Mouse (Mus musculus) intestine, embryonic 15.5 days (tissue): ENCODE measurements around the gene Mettl17. TPM values are rescaled to one million over a fixed set of nuclear protein-coding genes. Genes with fewer than 3 reads are reported as not detected.

ENCODE experiments used
- ATAC-seq: fragments of 200-750 bp; cut with Nextera tagmentation; 2 replicates; pipeline ENCODE4 v1.8.0; 2017; ENCODE audit warnings: moderate TSS enrichment, moderate library complexity
- H3K27ac ChIP-seq: fragments of 300-500 bp; sonication (generic); 2 replicates; pipeline ENCODE4 v1.5.1; 2015; ENCODE audit warnings: mild to moderate bottlenecking, inconsistent platforms
- H3K27me3 ChIP-seq: fragments of 300-500 bp; sonication (generic); replicated peaks from 2 replicates; pipeline ENCODE4 v1.6.1; 2015; ENCODE audit warnings: inconsistent platforms
- H3K36me3 ChIP-seq: fragments of 300-500 bp; sonication (generic); 2 replicates; pipeline ENCODE4 v1.6.1; 2015; ENCODE audit warnings: inconsistent platforms
- H3K4me1 ChIP-seq: fragments of 300-500 bp; sonication (generic); replicated peaks from 2 replicates; pipeline ENCODE4 v1.6.1; 2015; ENCODE audit warnings: inconsistent platforms
- H3K4me2 ChIP-seq: fragments of 300-500 bp; sonication (generic); replicated peaks from 2 replicates; pipeline ENCODE4 v1.6.1; 2015; ENCODE audit warnings: mild to moderate bottlenecking, inconsistent platforms
- H3K4me3 ChIP-seq: fragments of 300-500 bp; sonication (generic); replicated peaks from 2 replicates; pipeline ENCODE4 v1.5.1; 2015; ENCODE audit warnings: inconsistent platforms
- H3K9ac ChIP-seq: fragments of 300-500 bp; sonication (generic); 2 replicates; pipeline ENCODE4 v1.6.1; 2015; ENCODE audit warnings: inconsistent platforms
- H3K9me3 ChIP-seq: fragments of 300-500 bp; sonication (generic); 2 replicates; pipeline ENCODE4 v1.6.1; 2016; ENCODE audit warnings: inconsistent platforms
- WGBS: fragments of 180-500 bp; shearing (Covaris S2); methylation state at CpG from one replicate; pipeline ENCODE4 v1.1.7; 2015; 5-methylcytosine and 5-hydroxymethylcytosine counted together
- polyA plus RNA-seq: library from polyadenylated mRNA; unstranded; fragments of >200 nt; fragmentation: Nextera tagmentation; extraction: Ambion mirVana; gene quantifications from 2 replicates; pipeline ENCODE4 v1.2.1, GENCODE M21; 2015

Mettl17 gene
- polyA plus RNA-seq, 1 experiment from 2014 or later = 45.5 TPM

DNA sequence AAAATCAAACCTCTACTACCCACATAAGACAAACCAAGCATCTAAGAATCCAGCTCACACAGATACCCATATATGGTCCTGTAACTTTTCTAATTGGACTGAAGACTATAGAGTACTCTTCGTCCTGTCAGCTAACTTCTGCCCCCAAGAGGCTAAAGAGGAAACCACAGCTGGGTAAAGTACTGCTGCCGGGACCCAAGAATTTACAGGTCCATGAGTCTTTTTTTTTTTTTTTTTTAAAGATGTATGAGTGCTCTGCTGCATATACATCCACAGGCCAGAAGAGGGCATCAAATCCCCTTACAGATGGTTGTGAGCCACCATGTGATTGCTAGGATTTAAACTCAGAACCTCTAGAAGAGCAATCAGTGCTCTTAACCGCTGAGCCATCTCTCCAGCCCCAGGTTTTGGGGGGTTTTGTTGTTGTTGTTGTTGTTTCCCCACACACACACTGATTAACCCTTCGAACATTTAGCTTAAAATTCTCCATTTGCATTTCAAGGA, 1.1 kb upstream of the Mettl17 start:
- H3K4me1 ChIP-seq = peaks cover 5% of the 10 kb centered on the region
- no peaks in the 10 kb centered on the region for H3K9me3 ChIP-seq
- peak overlapping the region; percentile 76 for H3K27ac ChIP-seq
- peak; percentile 52 for ATAC-seq
- H3K4me3 ChIP-seq = peak overlapping the region; percentile 74
- H3K9ac ChIP-seq = 0 out of 2 replicates have a peak overlapping the region, but pooled peaks have one; percentile 32
- 3% methylated on average over 4 of the region's 4 CpGs for WGBS
- no peaks in the 10 kb centered on the region for H3K27me3 ChIP-seq
- H3K4me2 ChIP-seq = peak overlapping the region; percentile 83
- H3K36me3 ChIP-seq = peaks cover 3% of the 10 kb centered on the region; the same call in 1 of the 2 replicates

DNA sequence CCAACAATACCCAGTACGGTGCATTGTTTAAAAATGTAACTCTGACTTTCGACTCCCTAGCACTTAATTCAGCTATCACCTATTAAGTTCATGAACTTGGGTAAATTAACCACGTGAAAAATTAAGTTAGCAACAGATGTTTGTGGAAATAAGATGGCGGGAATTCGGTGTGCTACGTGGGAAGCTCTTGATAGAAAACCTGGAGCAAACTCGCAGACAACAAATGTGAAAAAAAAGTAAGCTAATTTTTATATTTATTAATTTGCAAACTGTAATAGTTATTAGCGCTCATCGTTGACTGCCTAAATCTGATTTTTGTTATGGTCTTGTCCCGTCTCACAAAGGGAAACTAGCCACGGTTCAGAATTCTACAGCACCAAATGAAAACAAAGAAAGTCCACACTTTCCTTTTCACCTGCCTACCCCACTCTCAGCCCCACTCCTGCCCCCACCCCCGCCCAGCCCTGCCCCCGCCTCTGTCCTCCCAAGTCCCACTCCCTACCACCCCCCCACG, 554 bp upstream of the Mettl17 start:
- Histone ChIP-seq H3K27ac (peak overlapping the region; percentile 76), H3K27me3 (no peaks in the 10 kb centered on the region), H3K4me3 (peak overlapping the region; percentile 74), H3K36me3 (peaks cover 5% of the 10 kb centered on the region), H3K9ac (peak overlapping the region; percentile 32; the same call in 1 of the 2 replicates), H3K4me1 (peaks cover 5% of the 10 kb centered on the region), H3K9me3 (no peaks in the 10 kb centered on the region), H3K4me2 (peak overlapping the region; percentile 83)
- peak; percentile 55 for ATAC-seq
- 1% methylated on average over 14 of the region's 14 CpGs for WGBS

DNA sequence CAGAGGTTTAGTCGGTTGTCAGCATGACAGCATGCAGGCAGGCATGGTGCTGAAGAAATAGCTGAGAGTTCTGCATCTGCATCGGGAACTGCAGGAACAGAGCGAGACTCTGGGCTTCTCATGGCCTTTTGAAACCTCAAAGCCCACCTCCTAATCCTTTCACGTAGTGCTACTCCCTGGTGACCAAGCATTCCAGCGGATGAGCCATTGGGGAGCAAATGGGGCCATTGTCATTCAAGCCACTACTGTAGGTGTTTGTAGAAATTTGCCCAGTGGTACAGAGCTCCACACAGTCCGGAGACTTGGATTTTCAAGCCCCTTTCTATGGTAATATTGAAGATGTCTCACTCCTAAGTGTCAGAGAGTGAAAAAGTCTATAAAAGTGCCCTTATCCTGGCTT, 1.4 kb downstream of the Mettl17 start:
- peak overlapping the region; percentile 74; the same call in 1 of the 2 replicates for H3K4me3 ChIP-seq
- 68% methylated on average over 6 of the region's 6 CpGs for WGBS
- no peak for ATAC-seq

DNA sequence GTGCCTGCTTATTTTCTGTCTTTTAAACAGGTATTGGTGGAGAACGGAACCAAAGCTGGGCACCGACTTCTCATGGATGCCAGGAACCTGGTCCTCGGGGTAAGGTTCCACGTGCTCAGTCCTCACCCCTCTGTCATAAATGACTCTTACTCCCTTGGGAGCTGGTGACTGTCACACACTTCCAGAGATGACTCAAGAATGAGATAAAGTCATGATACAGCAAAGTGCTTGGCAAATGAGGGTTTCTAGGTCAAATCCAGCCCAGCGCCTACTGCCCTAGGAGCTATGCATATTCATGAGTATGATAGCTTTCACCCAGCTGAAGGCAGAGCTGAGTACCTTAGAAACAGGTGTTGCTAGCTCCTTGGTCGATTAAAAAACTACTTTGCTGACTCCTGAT, 5.2 kb downstream of the Mettl17 start:
- Histone ChIP-seq H3K36me3 (peaks cover 34% of the 10 kb centered on the region), H3K9ac (no peak overlapping the region), H3K27ac (no peak overlapping the region), H3K9me3 (no peaks in the 10 kb centered on the region), H3K4me1 (peaks cover 5% of the 10 kb centered on the region), H3K4me2 (no peak overlapping the region), H3K4me3 (no peak overlapping the region), H3K27me3 (no peaks in the 10 kb centered on the region)
- WGBS = 88% methylated on average over 6 of the region's 6 CpGs
- ATAC-seq = no peak

More for the DNA sequence above, 1.4 kb downstream of the Mettl17 start:
- Histone ChIP-seq H3K9me3 (no peaks in the 10 kb centered on the region), H3K27me3 (no peaks in the 10 kb centered on the region), H3K36me3 (peaks cover 22% of the 10 kb centered on the region), H3K4me2 (peak overlapping the region; percentile 83), H3K9ac (no peak overlapping the region), H3K27ac (no peak overlapping the region), H3K4me1 (peaks cover 5% of the 10 kb centered on the region)

DNA sequence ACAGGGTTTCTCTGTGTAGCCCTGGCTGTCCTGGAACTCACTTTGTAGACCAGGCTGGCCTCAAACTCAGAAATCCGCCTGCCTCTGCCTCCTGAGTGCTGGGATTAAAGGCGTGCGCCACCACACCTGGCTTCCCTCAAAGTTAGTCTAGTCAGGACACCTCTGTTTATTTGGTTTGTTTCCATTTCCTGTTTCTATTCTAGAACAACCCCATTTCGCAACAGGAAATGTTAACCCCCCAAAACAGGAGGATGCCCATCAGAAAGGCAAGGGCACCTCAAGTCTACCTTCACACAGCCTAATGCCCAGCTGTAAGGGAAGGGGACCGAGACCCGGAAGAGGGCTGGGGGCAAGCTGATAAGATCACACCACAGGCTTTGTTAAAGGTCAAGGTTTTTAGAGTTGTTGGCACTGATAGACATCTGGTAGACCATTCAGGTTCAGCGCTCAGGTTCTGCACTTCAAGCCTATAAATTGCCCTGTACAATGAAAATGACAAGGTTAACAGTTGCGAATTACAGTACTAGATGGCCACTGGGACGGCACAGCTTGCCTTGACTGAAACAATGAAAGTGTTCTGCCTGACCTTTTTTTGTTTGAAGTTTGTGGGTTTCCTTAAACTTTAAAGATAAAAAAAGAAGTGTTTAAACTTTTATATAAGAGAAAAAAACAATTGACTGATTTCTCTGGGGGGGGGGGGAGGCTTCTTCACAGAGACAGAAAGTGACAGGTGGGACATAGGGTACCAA, 7.7 kb downstream of the Mettl17 start, which contains the start of gene Slc39a2:
Gene Slc39a2, plus strand, starts transcription at position 699 of the 749 bp plus-strand sequence.
- 87% methylated on average over 9 of the region's 9 CpGs for WGBS
- no peaks in the 10 kb centered on the region for H3K9me3 ChIP-seq
- peaks cover 31% of the 10 kb centered on the region for H3K36me3 ChIP-seq
- H3K4me1 ChIP-seq = no peaks in the 10 kb centered on the region
- no peak within 1 kb of the TSS for H3K9ac ChIP-seq
- H3K4me3 ChIP-seq = no peak within 1 kb of the TSS
- ATAC-seq = no peak
- H3K4me2 ChIP-seq = no peak within 1 kb of the TSS
- no peak within 1 kb of the TSS for H3K27ac ChIP-seq
- H3K27me3 ChIP-seq = no peaks in the 10 kb centered on the region

DNA sequence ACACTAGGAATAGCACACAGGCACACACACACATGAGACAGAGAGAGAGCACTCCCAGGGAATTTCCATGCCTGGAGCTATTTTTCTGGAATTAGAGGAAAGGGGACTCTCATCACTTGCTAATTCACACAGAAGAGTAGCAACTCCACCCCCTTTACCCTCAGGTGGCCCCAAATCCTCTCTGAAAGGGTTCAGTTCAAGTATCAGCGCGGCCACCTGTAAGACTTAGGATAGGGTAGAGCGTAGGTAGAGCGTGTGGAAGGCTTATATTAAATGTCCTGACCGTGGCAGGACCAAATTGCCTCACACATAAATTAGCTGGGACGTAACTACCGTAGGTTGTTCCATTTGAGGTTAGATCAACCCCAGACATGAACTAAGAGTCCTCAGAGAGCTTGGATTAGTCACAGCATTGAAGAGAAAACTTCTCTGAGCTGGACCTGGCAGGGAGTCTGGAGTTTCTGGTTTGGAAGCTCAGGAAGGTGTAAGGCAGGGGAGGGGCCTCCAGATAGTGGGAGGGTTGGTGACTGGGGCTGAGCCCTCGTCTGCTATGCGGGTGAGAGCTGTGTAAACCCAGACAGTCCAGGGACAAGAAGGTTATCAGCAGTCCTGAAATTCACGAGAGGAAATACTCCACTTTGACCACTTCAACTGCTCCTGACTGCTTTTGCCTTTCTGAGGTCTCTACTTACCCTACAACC, 8.6 kb downstream of the Mettl17 start:
- Histone ChIP-seq H3K9me3 (no peaks in the 10 kb centered on the region), H3K27ac (no peak overlapping the region), H3K9ac (no peak overlapping the region), H3K4me3 (no peak overlapping the region), H3K36me3 (peaks cover 31% of the 10 kb centered on the region), H3K4me2 (no peak overlapping the region), H3K27me3 (no peaks in the 10 kb centered on the region), H3K4me1 (no peaks in the 10 kb centered on the region)
- 31% methylated on average over 10 of the region's 10 CpGs for WGBS
- ATAC-seq = peak; percentile 59; the same call in 1 of the 2 replicates

DNA sequence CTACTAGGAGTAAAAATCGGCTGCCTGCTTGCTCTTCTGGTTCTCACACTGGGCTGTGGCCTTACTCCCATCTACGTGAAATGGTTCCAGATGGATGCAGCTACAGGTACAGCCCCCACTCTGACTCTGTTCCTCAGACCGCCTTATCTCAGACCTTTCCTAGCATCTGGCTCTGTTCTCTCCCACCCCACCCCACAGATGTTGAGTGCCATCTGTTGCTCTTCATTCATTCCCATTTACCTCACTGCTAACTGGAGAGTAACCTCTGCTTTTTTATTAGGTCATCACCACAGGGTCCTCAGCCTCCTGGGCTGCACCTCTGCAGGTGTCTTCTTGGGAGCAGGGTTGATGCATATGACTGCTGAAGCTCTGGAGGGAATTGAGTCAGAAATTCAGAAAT, 9.2 kb downstream of the Mettl17 start:
- no peak overlapping the region for H3K9ac ChIP-seq
- H3K9me3 ChIP-seq = no peaks in the 10 kb centered on the region
- no peak overlapping the region for H3K27ac ChIP-seq
- peaks cover 31% of the 10 kb centered on the region for H3K36me3 ChIP-seq
- no peaks in the 10 kb centered on the region for H3K4me1 ChIP-seq
- no peak overlapping the region for H3K4me3 ChIP-seq
- H3K27me3 ChIP-seq = no peaks in the 10 kb centered on the region
- 64% methylated on average over 3 of the region's 3 CpGs for WGBS
- ATAC-seq = peak; percentile 21; the same call in 1 of the 2 replicates
- no peak overlapping the region for H3K4me2 ChIP-seq

DNA sequence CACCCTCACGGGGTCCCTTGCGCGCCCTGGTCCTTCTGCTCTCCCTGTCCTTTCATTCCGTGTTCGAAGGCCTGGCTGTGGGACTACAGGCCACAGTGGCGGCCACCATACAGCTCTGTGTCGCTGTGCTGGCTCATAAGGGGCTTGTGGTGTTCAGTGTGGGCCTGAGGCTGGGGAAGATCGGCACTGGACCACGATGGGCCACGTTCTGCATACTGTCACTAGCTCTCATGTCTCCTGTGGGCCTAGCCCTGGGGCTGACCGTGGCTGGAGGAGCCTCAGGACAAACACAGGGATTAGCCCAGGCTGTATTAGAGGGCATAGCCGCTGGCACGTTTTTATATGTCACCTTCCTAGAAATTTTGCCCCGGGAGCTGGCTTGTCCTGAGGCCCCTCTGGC, 10.4 kb downstream of the Mettl17 start:
- H3K27me3 ChIP-seq = no peaks in the 10 kb centered on the region
- no peak overlapping the region for H3K4me2 ChIP-seq
- no peak overlapping the region for H3K27ac ChIP-seq
- 75% methylated on average over 14 of the region's 14 CpGs for WGBS
- H3K9me3 ChIP-seq = no peaks in the 10 kb centered on the region
- no peak for ATAC-seq
- no peak overlapping the region for H3K4me3 ChIP-seq
- H3K9ac ChIP-seq = no peak overlapping the region
- H3K4me1 ChIP-seq = no peaks in the 10 kb centered on the region
- peaks cover 19% of the 10 kb centered on the region for H3K36me3 ChIP-seq

DNA sequence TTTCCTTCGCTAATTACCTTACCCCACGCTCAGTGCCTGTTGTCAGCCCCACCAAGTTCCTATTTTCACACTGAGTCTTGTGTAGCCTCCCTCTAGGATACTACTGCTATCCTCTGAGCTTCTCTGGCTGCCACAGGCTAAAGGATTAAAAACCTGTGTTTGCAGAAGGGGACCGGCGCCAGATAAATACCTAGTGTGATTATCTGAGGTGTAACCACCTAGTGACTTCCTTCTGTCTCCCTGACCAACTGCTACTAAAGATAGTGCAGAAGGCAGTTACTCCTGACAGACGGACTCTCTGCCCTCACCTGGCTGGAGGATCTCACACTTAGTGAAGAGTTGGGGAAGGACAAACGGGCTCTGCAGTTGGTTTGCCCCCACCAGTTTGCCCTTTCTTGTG, 11.4 kb downstream of the Mettl17 start:
- Histone ChIP-seq H3K27me3 (no peaks in the 10 kb centered on the region), H3K27ac (no peak overlapping the region), H3K4me3 (no peak overlapping the region), H3K9ac (no peak overlapping the region), H3K4me2 (no peak overlapping the region), H3K36me3 (peaks cover 12% of the 10 kb centered on the region), H3K9me3 (no peaks in the 10 kb centered on the region), H3K4me1 (no peaks in the 10 kb centered on the region)
- peak; percentile 39; the same call in 1 of the 2 replicates for ATAC-seq
- WGBS = 66% methylated on average over 6 of the region's 6 CpGs

DNA sequence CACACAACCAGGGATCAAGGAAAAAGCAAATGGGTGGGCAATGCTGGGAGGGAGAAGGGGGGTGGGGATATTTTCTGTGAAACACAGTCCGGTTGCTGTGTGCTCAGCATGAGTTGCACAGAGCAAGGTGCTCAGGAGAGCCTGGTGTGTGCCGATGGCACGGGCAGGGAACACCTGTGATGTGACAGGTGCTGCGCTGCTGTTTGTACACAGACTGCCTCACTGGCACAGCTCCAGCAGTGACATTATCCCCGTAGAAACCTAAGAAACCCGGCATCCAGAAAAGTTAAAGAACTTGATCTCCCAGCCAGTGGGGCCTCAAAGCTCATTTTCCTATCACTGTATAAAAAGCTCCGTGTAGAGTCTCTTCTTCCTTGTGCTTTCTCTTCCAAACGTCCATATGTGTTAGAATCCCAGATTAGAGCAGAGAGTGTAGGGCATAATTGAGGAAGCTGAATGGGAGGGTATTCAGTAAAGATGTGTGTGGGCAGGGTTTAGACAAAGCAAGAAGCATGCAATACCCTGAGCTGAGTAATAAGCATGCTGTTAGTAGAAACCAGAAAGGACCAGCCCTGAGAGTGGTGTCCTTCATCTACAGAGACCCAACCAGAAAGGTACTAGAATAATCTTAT, 12.0 kb downstream of the Mettl17 start:
- WGBS = 61% methylated on average over 8 of the region's 8 CpGs
- no peaks in the 10 kb centered on the region for H3K9me3 ChIP-seq
- peak; percentile 66 for ATAC-seq
- no peak overlapping the region for H3K9ac ChIP-seq
- H3K36me3 ChIP-seq = peaks cover 5% of the 10 kb centered on the region
- H3K4me2 ChIP-seq = no peak overlapping the region
- H3K4me3 ChIP-seq = no peak overlapping the region
- no peaks in the 10 kb centered on the region for H3K4me1 ChIP-seq
- no peaks in the 10 kb centered on the region for H3K27me3 ChIP-seq
- H3K27ac ChIP-seq = no peak overlapping the region

DNA sequence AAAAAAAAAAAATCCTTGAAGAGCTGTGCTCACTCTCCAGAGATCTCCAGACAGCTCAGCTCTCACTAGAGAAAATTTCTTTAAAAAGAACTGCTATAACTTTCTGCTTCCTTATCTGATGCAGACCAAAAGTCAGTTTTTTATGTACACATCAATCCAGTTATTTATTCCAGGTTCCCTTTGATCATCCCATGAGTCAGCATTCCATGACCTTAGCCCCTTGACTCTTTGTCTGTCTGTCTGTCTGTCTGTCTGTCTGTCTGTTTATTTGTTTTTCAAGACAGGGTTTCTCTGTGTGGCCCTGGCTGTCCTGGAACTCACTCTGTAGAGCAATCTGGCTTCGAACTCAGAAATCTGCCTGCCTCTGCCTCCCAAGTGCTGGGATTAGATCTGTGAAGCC, 14.7 kb downstream of the Mettl17 start:
- ATAC-seq = no peak

More for the DNA sequence above, 14.7 kb downstream of the Mettl17 start:
- H3K27me3 ChIP-seq = no peaks in the 10 kb centered on the region
- H3K27ac ChIP-seq = no peak overlapping the region
- H3K36me3 ChIP-seq = no peaks in the 10 kb centered on the region
- no peak overlapping the region for H3K4me3 ChIP-seq
- H3K9me3 ChIP-seq = no peaks in the 10 kb centered on the region
- no peak overlapping the region for H3K9ac ChIP-seq
- 93% methylated on average over 1 of the region's 1 CpGs for WGBS
- H3K4me1 ChIP-seq = 0 out of 2 replicates have a peak, but pooled peaks cover 4% of the 10 kb centered on the region
- H3K4me2 ChIP-seq = no peak overlapping the region
